Mouse (Mus musculus) forebrain, embryonic 15.5 days (tissue): ENCODE data around the gene Axin2. TPM values are rescaled to one million over a fixed set of nuclear protein-coding genes. Genes with fewer than 3 reads are reported as not detected.
"Not testable (repeated sequence)": the region's sequence is repeated elsewhere in the genome, so short reads cannot be mapped to it uniquely, and the experiment has no call there.

ENCODE experiments used
- ATAC-seq: fragments of 200-750 bp; cut with Nextera tagmentation; replicated peaks from 2 replicates; pipeline ENCODE4 v1.8.0; 2017; ENCODE audit warnings: mild to moderate bottlenecking, moderate TSS enrichment, moderate library complexity
- H3K27ac ChIP-seq: fragments of 300-500 bp; sonication (generic); replicated peaks from 2 replicates; pipeline ENCODE4 v1.5.1; 2015; ENCODE audit warnings: mild to moderate bottlenecking, inconsistent platforms
- H3K27me3 ChIP-seq: fragments of 300-500 bp; sonication (generic); 2 replicates; pipeline ENCODE4 v1.6.1; 2015; ENCODE audit warnings: inconsistent platforms
- H3K36me3 ChIP-seq: fragments of 300-500 bp; sonication (generic); 2 replicates; pipeline ENCODE4 v1.6.1; 2015; ENCODE audit warnings: mild to moderate bottlenecking, inconsistent platforms
- H3K4me1 ChIP-seq: fragments of 300-500 bp; sonication (generic); 2 replicates; pipeline ENCODE4 v1.6.1; 2015; ENCODE audit warnings: inconsistent platforms
- H3K4me2 ChIP-seq: fragments of 300-500 bp; sonication (generic); replicated peaks from 2 replicates; pipeline ENCODE4 v1.6.1; 2015; ENCODE audit warnings: mild to moderate bottlenecking, inconsistent platforms
- H3K4me3 ChIP-seq: fragments of 300-500 bp; sonication (generic); 2 replicates; pipeline ENCODE4 v1.5.1; 2015; ENCODE audit warnings: mild to moderate bottlenecking, inconsistent platforms
- H3K9ac ChIP-seq: fragments of 300-500 bp; sonication (generic); replicated peaks from 2 replicates; pipeline ENCODE4 v1.6.1; 2015; ENCODE audit warnings: mild to moderate bottlenecking, inconsistent platforms
- H3K9me3 ChIP-seq: fragments of 300-500 bp; sonication (generic); 2 replicates; pipeline ENCODE4 v1.6.1; 2016; ENCODE audit warnings: inconsistent platforms
- WGBS: fragments of 180-500 bp; shearing (Covaris S2); methylation state at CpG from one replicate; pipeline ENCODE4 v1.1.7; 2015; ENCODE audit warnings: mixed read lengths; 5-methylcytosine and 5-hydroxymethylcytosine counted together
- polyA plus RNA-seq: library from polyadenylated mRNA; unstranded; fragments of >200 nt; fragmentation: Nextera tagmentation; extraction: Ambion mirVana; gene quantifications from 2 replicates; pipeline ENCODE4 v1.2.1, GENCODE M21; 2015

Gene Axin2
- polyA plus RNA-seq, result 6.6 and 6.7 TPM in 2 replicates

DNA sequence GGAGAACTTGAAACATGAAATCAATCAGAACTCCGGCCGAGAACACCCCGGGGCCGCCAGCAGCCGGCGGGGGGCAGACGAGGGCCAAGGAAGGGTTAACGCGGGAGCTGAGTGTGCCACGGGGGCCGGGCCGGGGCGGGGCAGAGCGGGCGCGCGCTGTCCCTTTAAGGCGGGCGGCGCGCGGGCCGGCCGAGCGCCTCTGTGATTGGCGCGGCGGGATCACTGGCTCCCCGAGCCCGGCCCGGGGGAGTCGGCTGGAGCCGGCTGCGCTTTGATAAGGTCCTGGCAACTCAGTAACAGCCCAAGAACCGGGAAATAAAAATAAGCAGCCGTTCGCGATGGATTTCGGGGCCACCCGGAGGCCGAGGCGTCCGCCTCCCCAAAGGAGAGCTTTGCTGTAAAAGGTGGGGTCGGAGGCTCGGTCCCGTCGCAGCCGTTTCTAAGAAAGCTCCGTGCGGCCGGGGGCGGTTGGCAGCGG lies at the start of gene Axin2:
Gene Axin2, plus strand, starts transcription at position 192 of the 478 bp plus-strand sequence.
- Histone ChIP-seq H3K36me3 (no peaks in the 10 kb centered on the region), H3K4me3 (peak within 1 kb of the TSS; percentile 78), H3K27ac (peak within 1 kb of the TSS; percentile 100), H3K4me1 (peaks cover 50% of the 10 kb centered on the region), H3K9me3 (no peaks in the 10 kb centered on the region), H3K4me2 (peak within 1 kb of the TSS; percentile 94), H3K27me3 (no peaks in the 10 kb centered on the region), H3K9ac (peak within 1 kb of the TSS; percentile 90)
- WGBS, result 0% methylated on average over 53 of the region's 53 CpGs
- ATAC-seq, result peak; percentile 93

GRCm38 (mm10) chr11:108871284-108871683 lies 48.9 kb upstream of the Axin2 start:
- not testable (repeated sequence) for H3K9ac ChIP-seq, H3K27me3 ChIP-seq, ATAC-seq, H3K4me1 ChIP-seq, H3K27ac ChIP-seq, H3K36me3 ChIP-seq, H3K9me3 ChIP-seq, H3K4me2 ChIP-seq, H3K4me3 ChIP-seq
- WGBS, result 97% methylated on average over 1 of the region's 1 CpGs

DNA sequence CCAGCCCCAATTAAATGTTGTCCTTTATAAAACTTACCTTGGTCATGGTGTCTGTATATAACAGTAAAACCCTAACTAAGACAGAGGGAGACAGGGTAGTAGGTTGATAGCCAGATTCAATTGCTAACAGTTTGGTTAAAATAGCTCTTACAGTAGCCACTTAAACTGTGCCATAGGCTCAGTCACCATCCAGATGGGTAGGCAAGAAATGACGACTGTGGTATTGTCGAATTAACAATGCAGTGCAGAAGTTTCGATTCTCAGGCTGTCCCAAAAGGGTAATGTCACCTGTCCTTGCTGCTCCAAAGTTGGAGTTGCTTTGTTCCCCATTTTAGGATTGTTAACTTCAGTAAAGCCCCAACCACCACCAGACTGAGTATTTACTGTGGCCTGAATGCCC lies 48.4 kb upstream of the Axin2 start:
- Histone ChIP-seq H3K9me3 (no peaks in the 10 kb centered on the region), H3K27me3 (no peaks in the 10 kb centered on the region), H3K4me2 (no peak overlapping the region), H3K4me3 (no peak overlapping the region), H3K9ac (no peak overlapping the region), H3K4me1 (no peaks in the 10 kb centered on the region), H3K36me3 (no peaks in the 10 kb centered on the region), H3K27ac (no peak overlapping the region)
- 84% methylated on average over 3 of the region's 3 CpGs for WGBS
- no peak for ATAC-seq

GRCm38 (mm10) chr11:108876633-108877205 lies 43.4 kb upstream of the Axin2 start:
- Histone ChIP-seq H3K27ac (no peak overlapping the region), H3K27me3 (no peaks in the 10 kb centered on the region), H3K9me3 (no peaks in the 10 kb centered on the region), H3K36me3 (no peaks in the 10 kb centered on the region), H3K9ac (no peak overlapping the region), H3K4me3 (no peak overlapping the region), H3K4me1 (no peaks in the 10 kb centered on the region), H3K4me2 (no peak overlapping the region)
- WGBS, result 88% methylated on average over 7 of the region's 7 CpGs
- no peak for ATAC-seq

DNA sequence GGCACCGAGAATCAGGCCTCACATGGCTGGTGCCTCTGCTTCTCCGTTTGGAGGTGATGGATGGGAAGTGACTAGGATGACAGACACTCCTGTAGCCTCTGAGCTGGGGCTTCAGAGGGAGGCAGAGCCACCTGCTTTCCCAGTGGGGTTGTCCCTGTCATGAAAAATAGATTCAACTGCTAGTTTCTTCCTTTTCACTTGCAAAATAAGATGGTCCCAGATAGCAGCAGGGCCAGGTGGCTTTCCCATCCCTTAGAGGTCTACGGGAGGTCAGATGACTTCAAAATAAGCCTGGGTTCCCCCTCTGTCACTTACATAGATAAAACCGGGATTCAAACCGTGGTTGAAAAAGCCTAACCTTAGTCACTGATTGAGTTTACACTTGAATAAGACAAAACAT lies 42.6 kb upstream of the Axin2 start:
- H3K9ac ChIP-seq, result no peak overlapping the region
- no peak overlapping the region for H3K4me3 ChIP-seq
- H3K9me3 ChIP-seq, result no peaks in the 10 kb centered on the region
- H3K27ac ChIP-seq, result no peak overlapping the region
- H3K27me3 ChIP-seq, result no peaks in the 10 kb centered on the region
- 79% methylated on average over 5 of the region's 5 CpGs for WGBS
- no peak overlapping the region for H3K4me2 ChIP-seq
- ATAC-seq, result no peak
- no peaks in the 10 kb centered on the region for H3K36me3 ChIP-seq
- no peaks in the 10 kb centered on the region for H3K4me1 ChIP-seq

DNA sequence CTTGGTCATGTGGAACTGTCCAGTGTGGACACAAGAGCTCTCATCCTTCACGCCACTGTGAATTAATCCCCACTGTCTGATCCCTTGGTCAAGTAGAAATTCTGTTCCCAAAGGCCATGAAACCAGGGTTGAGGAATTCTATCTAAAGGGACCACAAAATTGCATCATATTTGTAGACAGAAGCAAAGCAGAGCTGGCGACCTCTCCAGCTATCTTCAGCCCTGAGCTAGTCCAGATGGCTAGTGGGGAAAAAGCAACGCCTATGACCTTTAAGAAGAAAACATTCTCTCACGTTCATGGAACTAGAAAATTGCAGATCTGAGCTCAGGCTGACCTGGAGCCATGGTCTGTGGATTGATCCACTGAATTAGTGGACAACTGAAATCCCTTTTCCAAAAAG lies 39.6 kb upstream of the Axin2 start:
- no peaks in the 10 kb centered on the region for H3K27me3 ChIP-seq
- H3K4me1 ChIP-seq, result no peaks in the 10 kb centered on the region
- no peak overlapping the region for H3K4me3 ChIP-seq
- no peaks in the 10 kb centered on the region for H3K36me3 ChIP-seq
- H3K27ac ChIP-seq, result no peak overlapping the region
- 89% methylated on average over 4 of the region's 4 CpGs for WGBS
- no peak overlapping the region for H3K9ac ChIP-seq
- H3K4me2 ChIP-seq, result no peak overlapping the region
- no peak for ATAC-seq
- no peaks in the 10 kb centered on the region for H3K9me3 ChIP-seq

- Histone ChIP-seq H3K9me3 (no peaks in the 10 kb centered on the region), H3K4me3 (no peak overlapping the region), H3K4me2 (no peak overlapping the region), H3K4me1 (no peaks in the 10 kb centered on the region), H3K36me3 (no peaks in the 10 kb centered on the region), H3K27me3 (no peaks in the 10 kb centered on the region), H3K27ac (no peak overlapping the region), H3K9ac (no peak overlapping the region)
- 91% methylated on average over 5 of the region's 5 CpGs for WGBS
- no peak for ATAC-seq
These were observed 38.5 kb upstream of the Axin2 start for GRCm38 (mm10) chr11:108881662-108882061.

GRCm38 (mm10) chr11:108885276-108885896 lies 34.8 kb upstream of the Axin2 start:
- Histone ChIP-seq H3K4me2 (no peak overlapping the region), H3K9ac (no peak overlapping the region), H3K4me3 (no peak overlapping the region), H3K36me3 (no peaks in the 10 kb centered on the region), H3K4me1 (peaks cover 3% of the 10 kb centered on the region; the same call in 1 of the 2 replicates), H3K27me3 (no peaks in the 10 kb centered on the region), H3K27ac (no peak overlapping the region), H3K9me3 (no peaks in the 10 kb centered on the region)
- ATAC-seq, result no peak
- 16% methylated on average over 19 of the region's 19 CpGs for WGBS

GRCm38 (mm10) chr11:108886060-108886459 lies 34.1 kb upstream of the Axin2 start:
- H3K4me1 ChIP-seq, result peaks cover 8% of the 10 kb centered on the region
- H3K4me3 ChIP-seq, result no peak overlapping the region
- H3K27ac ChIP-seq, result no peak overlapping the region
- H3K9me3 ChIP-seq, result no peaks in the 10 kb centered on the region
- H3K9ac ChIP-seq, result no peak overlapping the region
- ATAC-seq, result no peak
- 56% methylated on average over 8 of the region's 8 CpGs for WGBS
- no peaks in the 10 kb centered on the region for H3K27me3 ChIP-seq
- no peaks in the 10 kb centered on the region for H3K36me3 ChIP-seq
- H3K4me2 ChIP-seq, result no peak overlapping the region

- no peak overlapping the region for H3K4me3 ChIP-seq
- no peak overlapping the region for H3K9ac ChIP-seq
- no peak overlapping the region for H3K27ac ChIP-seq
- no peaks in the 10 kb centered on the region; the same call in 1 of the 2 replicates for H3K27me3 ChIP-seq
- no peaks in the 10 kb centered on the region for H3K9me3 ChIP-seq
- no peak overlapping the region for H3K4me2 ChIP-seq
- 55% methylated on average over 11 of the region's 11 CpGs for WGBS
- H3K36me3 ChIP-seq, result no peaks in the 10 kb centered on the region
- H3K4me1 ChIP-seq, result peaks cover 21% of the 10 kb centered on the region
- no peak for ATAC-seq
These were observed 31.0 kb upstream of the Axin2 start for GRCm38 (mm10) chr11:108889121-108889520.

DNA sequence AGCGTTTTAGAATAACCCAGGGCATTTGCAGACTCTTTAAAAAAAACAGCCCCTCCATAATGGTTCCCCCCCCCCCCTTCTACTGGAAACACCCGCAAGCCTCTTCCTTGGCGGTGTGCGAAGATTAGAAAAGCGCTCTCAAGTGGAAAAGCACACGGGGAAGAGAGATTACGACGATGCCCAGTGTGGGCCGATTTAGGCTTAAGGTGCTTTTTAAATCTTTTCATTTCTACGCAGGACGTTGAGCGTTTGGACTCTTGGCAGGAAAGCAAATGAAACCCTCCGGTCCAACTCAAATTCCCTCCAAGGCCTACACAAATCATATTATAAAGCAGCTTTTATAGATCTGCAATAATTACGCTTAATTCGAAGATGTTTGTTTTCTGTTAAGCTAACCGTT lies 29.6 kb upstream of the Axin2 start:
- peak overlapping the region; percentile 59 for H3K4me2 ChIP-seq
- peaks cover 21% of the 10 kb centered on the region for H3K4me1 ChIP-seq
- no peaks in the 10 kb centered on the region for H3K9me3 ChIP-seq
- H3K27me3 ChIP-seq, result no peaks in the 10 kb centered on the region; the same call in 1 of the 2 replicates
- no peaks in the 10 kb centered on the region for H3K36me3 ChIP-seq
- no peak; the same call in 1 of the 2 replicates for ATAC-seq
- 5% methylated on average over 16 of the region's 16 CpGs for WGBS
- 0 out of 2 replicates have a peak overlapping the region, but pooled peaks have one; percentile 16 for H3K27ac ChIP-seq
- H3K4me3 ChIP-seq, result peak overlapping the region; percentile 37
- peak overlapping the region; percentile 34 for H3K9ac ChIP-seq

DNA sequence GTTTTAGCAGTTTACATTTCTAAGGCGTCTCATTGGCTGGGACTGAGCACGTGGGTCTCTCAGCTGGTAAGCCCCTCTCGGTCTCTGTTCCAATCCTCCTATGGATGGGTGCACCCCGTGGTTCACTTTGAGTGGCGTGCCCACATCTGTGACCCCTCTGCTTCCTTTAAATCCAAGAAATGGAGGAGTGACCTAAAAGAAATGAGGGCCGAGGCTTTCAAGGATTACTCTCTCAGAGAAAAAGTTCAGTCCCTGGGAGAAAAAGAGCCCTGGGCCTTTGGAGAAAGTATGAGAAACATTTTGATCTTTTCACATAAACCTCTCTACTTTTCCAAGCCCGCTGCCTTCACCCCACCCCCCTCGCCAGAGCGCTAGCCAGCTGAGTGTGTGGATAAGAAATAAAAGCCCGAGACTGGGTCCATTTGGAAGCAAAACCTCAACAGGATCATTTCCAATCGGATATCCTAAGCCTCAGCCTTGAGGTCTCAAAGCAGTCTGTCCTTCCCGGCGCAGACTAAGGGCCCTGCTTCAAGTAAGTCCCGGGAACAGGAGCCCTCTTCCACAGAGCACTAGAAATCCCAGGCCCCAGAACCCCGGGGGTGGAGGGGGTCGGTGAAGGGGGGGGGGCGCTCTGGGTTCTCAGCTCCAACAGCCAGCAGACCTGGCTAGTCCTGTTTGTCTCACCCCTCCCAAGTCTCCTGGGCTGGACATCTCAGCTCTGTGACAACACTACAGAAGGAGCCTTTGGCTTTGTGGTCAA lies 28.9 kb upstream of the Axin2 start:
- peak overlapping the region; percentile 74 for H3K27ac ChIP-seq
- peak overlapping the region; percentile 59 for H3K4me2 ChIP-seq
- peak overlapping the region; percentile 37 for H3K4me3 ChIP-seq
- no peaks in the 10 kb centered on the region for H3K36me3 ChIP-seq
- no peaks in the 10 kb centered on the region for H3K9me3 ChIP-seq
- H3K27me3 ChIP-seq, result no peaks in the 10 kb centered on the region; the same call in 1 of the 2 replicates
- H3K4me1 ChIP-seq, result peaks cover 21% of the 10 kb centered on the region
- H3K9ac ChIP-seq, result peak overlapping the region; percentile 31
- WGBS, result 1% methylated on average over 17 of the region's 17 CpGs
- ATAC-seq, result peak; percentile 93
